Mouse (Mus musculus) hindbrain, embryonic 16.5 days (tissue): ENCODE results near the gene Nxn. TPM values are rescaled to one million over a fixed set of nuclear protein-coding genes. Genes with fewer than 3 reads are reported as not detected.

ENCODE experiments used
- polyA plus RNA-seq: library from polyadenylated mRNA; unstranded; fragments of >200 nt; fragmentation: Nextera tagmentation; extraction: Ambion mirVana; gene quantifications from 2 replicates; pipeline ENCODE4 v1.2.1, GENCODE M21; 2015

Gene Nxn
- polyA plus RNA-seq, 1 experiment from 2014 or later, result 22.2 TPM

Other genes with a start within 250 kb of the Nxn start
- 69.3 and 69.6 TPM in 2 replicates for gene Vps53, start 219.5 kb downstream of the Nxn start, polyA plus RNA-seq
- gene Fam57a, start 219.5 kb downstream of the Nxn start, polyA plus RNA-seq, result 24.8 and 30.7 TPM in 2 replicates
- 0.69 and 0.78 TPM in 2 replicates for gene Dbil5, start 181.5 kb downstream of the Nxn start, polyA plus RNA-seq
- gene Gemin4, start 181.5 kb downstream of the Nxn start, polyA plus RNA-seq, result 12.0 and 15.1 TPM in 2 replicates
- gene Mrm3, start 155.4 kb downstream of the Nxn start, polyA plus RNA-seq, result 25.7 and 26.1 TPM in 2 replicates
- 118 and 125 TPM in 2 replicates for gene Glod4, start 155.4 kb downstream of the Nxn start, polyA plus RNA-seq
- 99.8 and 107 TPM in 2 replicates for gene Timm22, start 7.8 kb upstream of the Nxn start, polyA plus RNA-seq
- gene Abr, start 223.2 kb upstream of the Nxn start, polyA plus RNA-seq, result 85.2 and 102 TPM in 2 replicates